Mouse (Mus musculus) T-helper 2 cell (primary cell): Measurements from ENCODE around the gene Tmco3.

Source experiments
- in situ Hi-C: fragments of 300-600 bp; cut with MboI, MseI; formaldehyde crosslinking; loops from one replicate; pipeline ENCODE4 v1.15.1; 2025; ENCODE audit warnings: high pct_unique_total_duplicates

The Tmco3 gene

GRCm38 (mm10) chr8:13306309-13306909, 18.4 kb downstream of the Tmco3 start:
- in situ Hi-C loops, result no loop called here

GRCm38 (mm10) chr8:13306916-13307315, 18.9 kb downstream of the Tmco3 start:
- in situ Hi-C loops, result no loop called here

- in situ Hi-C loops, result no loop called here
These were observed 26.9 kb downstream of the Tmco3 start for GRCm38 (mm10) chr8:13314922-13315321.

DNA sequence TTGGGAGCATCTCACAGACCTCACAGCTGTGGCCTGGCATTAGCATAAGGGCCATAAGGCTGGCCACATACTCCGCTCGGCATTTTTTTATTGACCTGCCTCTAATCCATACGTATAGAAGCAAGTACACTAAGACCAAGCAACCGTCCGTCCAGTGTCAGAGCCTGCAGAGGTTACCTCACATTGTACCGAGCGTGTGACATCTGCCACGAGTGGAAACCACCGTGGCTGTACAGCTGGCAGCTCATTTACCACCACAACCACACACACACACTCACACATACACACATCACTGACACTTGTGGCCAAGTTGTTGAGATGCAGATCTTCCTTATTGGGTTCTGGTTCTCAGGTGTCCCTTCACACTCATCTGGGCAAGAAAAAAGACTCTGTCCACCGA, 28.7 kb downstream of the Tmco3 start:
- in situ Hi-C loops, result no loop called here

GRCm38 (mm10) chr8:13326598-13326997, 38.6 kb downstream of the Tmco3 start:
- in situ Hi-C loops, result no loop called here

DNA sequence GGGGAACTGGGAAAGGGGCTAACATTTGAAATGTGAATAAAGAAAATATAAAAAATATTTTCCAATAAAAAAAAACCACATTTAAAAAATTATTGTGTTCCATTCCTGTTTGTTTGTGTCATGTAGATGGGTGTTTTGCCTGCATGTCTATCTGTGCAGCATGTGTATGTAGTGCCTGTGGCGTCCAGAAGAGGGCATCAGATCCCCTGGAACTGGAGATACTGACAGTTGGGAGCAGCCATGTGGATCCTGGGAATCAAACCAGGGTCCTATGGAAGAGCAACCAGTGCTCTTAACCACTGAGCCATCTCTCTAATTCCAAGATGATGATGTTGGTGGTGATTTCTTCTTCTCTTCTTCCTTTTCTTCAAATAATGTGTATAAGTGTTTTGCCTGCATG, 46.7 kb downstream of the Tmco3 start:
- in situ Hi-C loops, result loop anchor here (5.0 kb wide), 2 partner anchors 47 to 662 kb away; partner anchors contain the start of genes Dcun1d2, Tmco3 and Tubgcp3

- in situ Hi-C loops, result loop anchor here (5.0 kb wide), 2 partner anchors 50 to 665 kb away; partner anchors contain the start of genes Dcun1d2, Tmco3 and Tubgcp3
These were observed 49.3 kb downstream of the Tmco3 start for GRCm38 (mm10) chr8:13337245-13337644.

- in situ Hi-C loops, result loop anchor here (5.0 kb wide), 2 partner anchors 50 to 665 kb away; partner anchors contain the start of genes Dcun1d2, Tmco3 and Tubgcp3
These were observed 49.7 kb downstream of the Tmco3 start for GRCm38 (mm10) chr8:13337678-13338077.

DNA sequence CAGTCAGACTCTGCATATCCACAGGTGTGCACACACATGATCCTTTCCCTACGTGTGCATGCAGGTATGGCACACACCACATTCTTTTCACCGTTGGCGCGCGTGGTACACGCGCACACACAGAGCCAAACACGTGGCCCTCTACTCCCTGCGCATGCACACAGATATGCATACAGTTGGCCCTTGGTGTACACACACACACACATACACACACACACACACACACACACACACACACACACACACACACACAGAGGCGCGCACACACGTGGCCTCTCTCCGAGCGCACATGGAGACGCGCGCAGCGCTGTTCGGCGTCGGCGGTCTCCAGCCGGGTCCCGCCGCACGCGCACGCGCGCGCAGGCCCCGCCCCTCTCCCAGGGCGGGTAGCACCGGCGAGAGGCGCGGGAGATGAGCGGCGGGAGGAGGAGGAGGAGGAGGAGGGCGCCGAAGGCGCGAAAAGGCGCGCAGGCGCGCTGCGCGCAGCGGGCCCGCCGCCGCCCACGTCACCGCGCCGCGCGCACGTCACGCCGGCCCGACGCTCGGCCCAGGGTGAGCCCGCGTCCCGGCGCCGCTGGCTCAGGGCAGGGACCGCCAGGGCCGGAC, 50.4 kb downstream of the Tmco3 start, which contains the start of gene Tfdp1:
TSS of gene Tfdp1 (plus strand) at position 497 of the 606 bp plus-strand sequence.
- in situ Hi-C loops, result loop anchor here (5.0 kb wide), 2 partner anchors 51 to 666 kb away; partner anchors contain the start of genes Dcun1d2, Tmco3 and Tubgcp3

DNA sequence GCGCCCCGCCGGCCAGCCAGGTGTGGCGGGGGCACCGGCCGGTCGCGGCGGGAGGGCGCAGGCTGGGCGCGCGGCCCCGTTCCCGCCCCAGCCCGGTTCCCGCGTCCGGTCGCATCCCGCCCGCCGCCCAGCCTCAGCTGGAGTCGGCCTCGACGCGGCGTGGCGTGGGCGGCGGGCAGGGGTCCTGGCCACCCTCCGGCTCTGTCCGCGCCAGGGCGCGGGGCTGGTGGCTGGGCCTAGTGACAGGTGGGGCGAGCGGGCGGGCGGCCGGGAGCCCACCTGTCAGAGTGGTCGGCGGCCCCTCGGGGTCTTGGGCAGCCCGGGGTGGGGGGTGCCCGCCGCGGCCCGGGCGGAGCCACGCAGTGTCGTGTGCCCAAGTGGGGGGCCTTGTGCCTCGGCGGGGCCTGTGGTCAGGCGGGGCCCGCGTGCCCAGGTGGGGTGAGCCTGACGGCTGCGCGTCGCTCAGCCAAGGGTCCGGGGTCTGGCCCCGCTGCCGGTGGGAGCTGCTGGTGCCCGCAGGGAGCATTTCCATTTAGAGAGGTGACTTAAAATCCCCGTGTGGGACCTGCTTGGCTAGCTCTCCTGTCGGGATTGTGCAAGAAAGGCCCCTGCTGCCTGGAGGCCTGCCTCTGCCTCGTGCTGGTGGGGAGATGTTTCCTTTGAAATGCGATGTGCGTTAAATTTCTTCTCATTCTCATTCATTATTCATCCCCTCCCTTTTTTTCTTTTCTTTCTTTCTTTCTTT, 51.1 kb downstream of the Tmco3 start:
- in situ Hi-C loops, result loop anchor here (5.0 kb wide), 2 partner anchors 52 to 667 kb away; partner anchors contain the start of genes Dcun1d2, Tmco3 and Tubgcp3

DNA sequence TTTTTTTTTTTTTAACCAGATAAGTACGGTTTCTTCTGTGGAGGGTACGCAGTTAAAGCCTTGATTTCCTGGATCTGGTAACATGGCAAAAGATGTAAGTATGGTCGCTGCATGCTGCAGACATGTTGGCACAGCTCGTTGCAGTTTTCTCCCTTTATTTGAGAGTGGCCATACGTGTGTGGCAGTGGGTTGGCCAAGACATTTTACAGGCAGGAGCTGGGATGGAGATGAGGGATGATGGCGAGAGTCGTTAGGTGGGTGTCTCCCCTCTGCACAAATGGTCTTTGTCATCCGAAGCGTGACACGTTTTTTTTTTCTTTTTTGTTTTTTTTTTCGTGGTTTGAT, 51.6 kb downstream of the Tmco3 start:
- in situ Hi-C loops, result loop anchor here (5.0 kb wide), 2 partner anchors 52 to 667 kb away; partner anchors contain the start of genes Dcun1d2, Tmco3 and Tubgcp3

DNA sequence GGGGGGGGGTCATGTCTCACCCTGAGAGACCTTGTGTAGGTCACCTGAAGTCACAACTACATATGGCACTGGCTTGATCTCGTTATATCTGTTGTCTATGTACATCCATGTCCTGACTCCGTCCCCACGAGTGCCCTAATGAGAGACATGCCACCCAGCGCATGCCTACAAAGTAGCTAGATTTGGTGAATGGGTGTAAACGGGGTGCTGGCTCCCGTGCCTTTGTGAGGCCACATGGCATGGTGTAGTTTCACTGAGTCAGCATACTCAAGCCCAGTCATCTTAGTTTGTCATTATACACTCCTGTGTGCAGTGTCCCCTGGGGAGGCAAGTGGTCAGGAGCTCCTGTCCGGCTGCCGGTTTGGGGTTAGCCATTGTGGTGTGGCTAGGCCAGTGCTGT, 52.7 kb downstream of the Tmco3 start:
- in situ Hi-C loops, result loop anchor here (10.0 kb wide), 1 partner anchor 444 kb away; the partner anchor contains the start of gene Upf3a

- in situ Hi-C loops, result loop anchor here (10.0 kb wide), 1 partner anchor 442 kb away; the partner anchor contains the start of gene Upf3a
These were observed 54.4 kb downstream of the Tmco3 start for GRCm38 (mm10) chr8:13342340-13342739.

GRCm38 (mm10) chr8:13343134-13343533, 55.1 kb downstream of the Tmco3 start:
- in situ Hi-C loops, result loop anchor here (10.0 kb wide), 1 partner anchor 442 kb away; the partner anchor contains the start of gene Upf3a

DNA sequence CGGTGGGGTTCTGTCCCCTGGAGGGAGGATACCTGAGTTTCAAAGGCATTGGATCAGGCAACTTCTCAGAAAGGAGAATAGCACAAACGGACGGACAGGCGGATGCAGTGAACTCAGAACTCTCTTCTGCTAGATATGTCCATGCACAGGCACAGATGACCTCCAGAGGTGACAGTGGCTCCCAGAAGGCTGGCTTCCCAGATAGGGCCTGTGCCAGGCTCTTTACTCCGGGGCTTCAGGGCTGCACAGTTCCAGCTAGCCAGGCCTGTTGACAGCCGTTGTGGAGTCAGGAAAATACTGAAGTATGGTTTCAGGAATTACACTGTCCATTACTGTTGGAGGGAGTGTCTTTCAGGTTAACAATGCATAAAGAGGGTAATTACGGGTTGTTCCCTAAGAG, 62.1 kb downstream of the Tmco3 start:
- in situ Hi-C loops, result loop anchor here (10.0 kb wide), 1 partner anchor 1725 kb away; no protein-coding TSS in a partner anchor

- in situ Hi-C loops, result loop anchor here (10.0 kb wide), 1 partner anchor 1727 kb away; no protein-coding TSS in a partner anchor
These were observed 63.6 kb downstream of the Tmco3 start for GRCm38 (mm10) chr8:13351593-13351992.

GRCm38 (mm10) chr8:13352601-13353000, 64.6 kb downstream of the Tmco3 start:
- in situ Hi-C loops, result loop anchor here (10.0 kb wide), 1 partner anchor 1728 kb away; no protein-coding TSS in a partner anchor

- in situ Hi-C loops, result loop anchor here (10.0 kb wide), 1 partner anchor 1728 kb away; no protein-coding TSS in a partner anchor
These were observed 65.3 kb downstream of the Tmco3 start for GRCm38 (mm10) chr8:13353155-13353833.

DNA sequence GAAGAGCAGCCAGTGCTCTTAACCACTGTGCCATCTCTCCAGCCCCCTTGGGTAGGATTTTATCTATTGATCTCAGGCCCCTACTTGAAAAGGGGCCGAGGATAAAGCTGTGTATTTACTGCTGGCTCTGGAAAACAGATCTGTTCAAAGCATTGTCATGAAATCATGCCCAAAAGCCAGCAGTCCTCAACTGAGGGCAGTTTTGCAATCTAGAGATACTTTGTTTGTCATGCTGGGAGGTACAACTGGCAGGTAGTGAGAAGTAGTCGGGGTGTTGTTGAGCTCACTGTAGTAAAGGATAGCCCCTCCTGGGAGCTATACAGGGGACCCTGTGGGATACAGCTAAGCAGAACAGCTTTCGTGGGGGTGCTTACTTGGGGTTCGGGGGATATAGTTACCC, 65.9 kb downstream of the Tmco3 start:
- in situ Hi-C loops, result loop anchor here (10.0 kb wide), 1 partner anchor 1729 kb away; no protein-coding TSS in a partner anchor

DNA sequence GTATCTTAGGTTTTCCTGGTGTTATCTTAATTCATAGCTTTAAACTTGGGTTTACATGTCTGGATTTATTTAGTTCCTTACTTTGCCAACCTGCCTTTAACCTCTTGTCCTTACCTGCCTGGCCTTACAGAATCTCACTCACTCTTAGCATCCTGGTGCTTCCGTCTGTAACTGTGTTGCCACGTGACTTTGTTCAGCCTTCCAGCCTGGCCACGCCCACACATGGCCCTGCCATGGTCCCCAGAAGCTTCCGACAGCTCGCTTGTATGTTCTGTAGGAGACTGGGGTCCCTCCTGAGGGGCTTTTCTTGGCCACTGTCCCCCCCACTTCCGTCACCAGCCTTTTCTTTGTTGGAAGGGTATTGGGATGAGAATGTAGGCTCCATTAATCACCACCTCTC, 68.2 kb downstream of the Tmco3 start:
- in situ Hi-C loops, result loop anchor here (10.0 kb wide), 1 partner anchor 1731 kb away; no protein-coding TSS in a partner anchor

DNA sequence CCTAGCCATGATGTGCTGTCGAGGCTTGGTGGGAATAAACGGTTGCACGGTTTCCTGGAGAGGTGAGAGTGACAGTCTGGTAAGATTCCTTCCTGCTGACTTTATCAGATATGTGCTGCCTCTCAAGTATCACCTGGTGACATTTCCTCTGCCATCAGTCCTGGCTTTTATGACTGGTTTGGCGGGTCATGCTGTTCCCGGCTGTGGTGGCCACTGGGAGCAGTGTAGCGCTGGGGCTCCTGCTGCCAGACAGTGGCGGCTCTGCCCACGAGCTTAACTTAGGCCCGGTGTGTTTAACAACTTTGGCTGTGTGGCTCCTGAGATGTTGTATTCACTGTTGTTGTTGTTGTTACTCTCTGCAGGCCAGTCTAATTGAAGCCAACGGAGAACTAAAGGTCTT, 68.7 kb downstream of the Tmco3 start:
- in situ Hi-C loops, result loop anchor here (10.0 kb wide), 1 partner anchor 1732 kb away; no protein-coding TSS in a partner anchor
